Mouse (Mus musculus): ENCODE results near the gene Vmn2r86.
A peak's percentile ranks its signal among the peaks of the same experiment; 100 is the strongest.
"Not testable (repeated sequence)": the region's sequence is repeated elsewhere in the genome, so short reads cannot be mapped to it uniquely, and the experiment has no call there.

The Vmn2r86 gene

GRCm38 (mm10) chr10:130455950-130456349, at the start of gene Vmn2r86:
Gene Vmn2r86, minus strand, starts transcription at chr10:130456050.
- DNase-seq = not testable (repeated sequence)

GRCm38 (mm10) chr10:130497296-130497695, 41.4 kb upstream of the Vmn2r86 start, which contains the start of gene Vmn2r87:
Gene Vmn2r87, minus strand, starts transcription at chr10:130497396.
- no peak for DNase-seq

- DNase-seq = no peak
These were observed 14.5 kb upstream of the Vmn2r86 start for GRCm38 (mm10) chr10:130470311-130470760.

- DNase-seq = peak in 1 of 2 experiments; percentile 3
These were observed 11.1 kb downstream of the Vmn2r86 start for GRCm38 (mm10) chr10:130444776-130445175.

GRCm38 (mm10) chr10:130434185-130434898, 21.5 kb downstream of the Vmn2r86 start:
- DNase-seq = not testable (repeated sequence)

GRCm38 (mm10) chr10:130429603-130430002, 26.2 kb downstream of the Vmn2r86 start, which contains the start of gene Vmn2r85:
Gene Vmn2r85, minus strand, starts transcription at chr10:130429703.
- DNase-seq = not testable (repeated sequence)

- not testable (repeated sequence) for DNase-seq
These were observed 33.5 kb downstream of the Vmn2r86 start for GRCm38 (mm10) chr10:130422368-130422767.

GRCm38 (mm10) chr10:130420401-130420800, 35.4 kb downstream of the Vmn2r86 start:
- no peak for DNase-seq

GRCm38 (mm10) chr10:130419954-130420353, 35.9 kb downstream of the Vmn2r86 start:
- not testable (repeated sequence) for DNase-seq

- not testable (repeated sequence) for DNase-seq
These were observed 39.5 kb downstream of the Vmn2r86 start for GRCm38 (mm10) chr10:130416352-130416751.

GRCm38 (mm10) chr10:130412167-130412698, 43.6 kb downstream of the Vmn2r86 start:
- not testable (repeated sequence) for DNase-seq

- no peak for DNase-seq
These were observed 61.6 kb downstream of the Vmn2r86 start, which contains the start of gene Vmn2r84 for GRCm38 (mm10) chr10:130394232-130394631. Gene Vmn2r84, minus strand, starts transcription at chr10:130394332.
